Mouse (Mus musculus): ENCODE results near the gene Naa20. TPM values are rescaled to one million over a fixed set of nuclear protein-coding genes. Genes with fewer than 3 reads are reported as not detected.
"Not testable (repeated sequence)": the region's sequence is repeated elsewhere in the genome, so short reads cannot be mapped to it uniquely, and the experiment has no call there.

Gene Naa20
- total RNA-seq, 2 experiments from 2014 or later: 75.0 to 82.0 TPM

- DNase-seq (ENCODE audit: low spot score in 2 of 2): no peak
Measured at GRCm38 (mm10) chr2:145882398-145882797, 19.5 kb upstream of the Naa20 start.

GRCm38 (mm10) chr2:145884036-145884912 lies 17.6 kb upstream of the Naa20 start:
- DNase-seq (ENCODE audit: low spot score in 2 of 2): no peak
- intact Hi-C loops (cut with DNase I): loop anchor here (2.0 kb wide), 1 partner anchor 23 kb away; no protein-coding TSS in a partner anchor

More at GRCm38 (mm10) chr2:145882398-145882797, 19.5 kb upstream of the Naa20 start:
- intact Hi-C loops (cut with DNase I): loop anchor here (1.0 kb wide), 1 partner anchor 183 kb away; no protein-coding TSS in a partner anchor

GRCm38 (mm10) chr2:145884913-145885785 lies 16.8 kb upstream of the Naa20 start:
- peak; percentile 39 to 81 for DNase-seq (ENCODE audit: low spot score in 2 of 2)
- intact Hi-C loops (cut with DNase I): loop anchor here (2.0 kb wide), 1 partner anchor 24 kb away; no protein-coding TSS in a partner anchor

GRCm38 (mm10) chr2:145887937-145888765 lies 13.7 kb upstream of the Naa20 start:
- peak; percentile 60 to 89 for DNase-seq (ENCODE audit: low spot score in 2 of 2)
- intact Hi-C loops (cut with DNase I): no loop called here

GRCm38 (mm10) chr2:145888766-145889480 lies 13.0 kb upstream of the Naa20 start:
- DNase-seq (ENCODE audit: low spot score in 2 of 2): peak in 1 of 2 experiments; percentile 40
- intact Hi-C loops (cut with DNase I): no loop called here

- intact Hi-C loops (cut with DNase I): no loop called here
- DNase-seq (ENCODE audit: low spot score in 2 of 2): peak in 1 of 2 experiments; percentile 70
Measured at GRCm38 (mm10) chr2:145890571-145890970, 11.3 kb upstream of the Naa20 start.

- no peak for DNase-seq (ENCODE audit: low spot score in 2 of 2)
- intact Hi-C loops (cut with DNase I): no loop called here
Measured at GRCm38 (mm10) chr2:145893756-145894155, 8.1 kb upstream of the Naa20 start.

- intact Hi-C loops (cut with DNase I): no loop called here
- no peak for DNase-seq (ENCODE audit: low spot score in 2 of 2)
Measured at GRCm38 (mm10) chr2:145898106-145898505, 3.8 kb upstream of the Naa20 start.

- intact Hi-C loops (cut with DNase I); DNase-seq (ENCODE audit: low spot score in 2 of 2): not testable (repeated sequence)
Measured at GRCm38 (mm10) chr2:145900318-145900717, 1.6 kb upstream of the Naa20 start.

GRCm38 (mm10) chr2:145903061-145903901 lies 1.4 kb downstream of the Naa20 start:
- intact Hi-C loops (cut with DNase I): loop anchor here (2.0 kb wide), 1 partner anchor 202 kb away; no protein-coding TSS in a partner anchor
- peak; percentile 91 to 94 for DNase-seq (ENCODE audit: low spot score in 2 of 2)

GRCm38 (mm10) chr2:145903983-145904616 lies 2.2 kb downstream of the Naa20 start:
- intact Hi-C loops (cut with DNase I): loop anchor here (2.0 kb wide), 1 partner anchor 203 kb away; no protein-coding TSS in a partner anchor
- no peak for DNase-seq (ENCODE audit: low spot score in 2 of 2)

- no peak for DNase-seq (ENCODE audit: low spot score in 2 of 2)
- intact Hi-C loops (cut with DNase I): no loop called here
Measured at GRCm38 (mm10) chr2:145905156-145905555, 3.3 kb downstream of the Naa20 start.

- DNase-seq (ENCODE audit: low spot score in 2 of 2); intact Hi-C loops (cut with DNase I): not testable (repeated sequence)
Measured at GRCm38 (mm10) chr2:145905884-145906283, 4.0 kb downstream of the Naa20 start.

- intact Hi-C loops (cut with DNase I): no loop called here
- DNase-seq (ENCODE audit: low spot score in 2 of 2): no peak
Measured at GRCm38 (mm10) chr2:145920941-145921650, 19.2 kb downstream of the Naa20 start.

- peak; percentile 97 for DNase-seq (ENCODE audit: low spot score in 2 of 2)
- intact Hi-C loops (cut with DNase I): no loop called here
Measured at GRCm38 (mm10) chr2:145934339-145935231, 32.7 kb downstream of the Naa20 start, which contains the start of the genes Cfap61 and Crnkl1. Cfap61 (plus strand) TSS chr2:145934784. Crnkl1 (minus strand) TSS chr2:145935014.

All from left cerebral cortex, postnatal 25 days (tissue).